Mouse (Mus musculus): ENCODE measurements around the gene Tppp. TPM values are rescaled to one million over a fixed set of nuclear protein-coding genes. Genes with fewer than 3 reads are reported as not detected.
"Not testable (repeated sequence)": the region's sequence is repeated elsewhere in the genome, so short reads cannot be mapped to it uniquely, and the experiment has no call there.

Tppp gene
- polyA plus RNA-seq, 1 experiment from 2014 or later, result 7.3 TPM

DNA sequence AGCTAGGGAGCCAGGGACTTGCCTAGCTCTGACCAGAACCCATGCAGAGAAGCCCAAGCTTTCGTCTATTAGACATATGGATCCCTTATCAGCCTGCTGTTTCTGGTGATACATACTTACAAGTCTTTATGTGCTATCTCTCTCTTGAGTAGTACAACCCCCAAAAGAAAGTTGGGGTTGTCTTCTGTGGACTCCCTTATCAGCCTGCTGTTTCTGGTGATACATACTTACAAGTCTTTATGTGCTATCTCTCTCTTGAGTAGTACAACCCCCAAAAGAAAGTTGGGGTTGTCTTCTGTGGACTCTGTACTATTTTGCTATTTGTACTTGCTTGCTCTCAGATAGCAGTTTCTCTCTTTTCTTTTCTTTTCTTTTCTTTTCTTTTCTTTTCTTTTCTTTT is 62.0 kb downstream of the Tppp start:
- WGBS, result 82% methylated on average over 1 of the region's 1 CpGs
- not testable (repeated sequence) for H3K4me1 ChIP-seq (replicated peaks); H3K27me3 ChIP-seq; H3K9me3 ChIP-seq; H3K27ac ChIP-seq; H3K4me2 ChIP-seq; H3K9ac ChIP-seq; H3K36me3 ChIP-seq; H3K4me3 ChIP-seq; ATAC-seq (ENCODE audit: low FRiP score)

DNA sequence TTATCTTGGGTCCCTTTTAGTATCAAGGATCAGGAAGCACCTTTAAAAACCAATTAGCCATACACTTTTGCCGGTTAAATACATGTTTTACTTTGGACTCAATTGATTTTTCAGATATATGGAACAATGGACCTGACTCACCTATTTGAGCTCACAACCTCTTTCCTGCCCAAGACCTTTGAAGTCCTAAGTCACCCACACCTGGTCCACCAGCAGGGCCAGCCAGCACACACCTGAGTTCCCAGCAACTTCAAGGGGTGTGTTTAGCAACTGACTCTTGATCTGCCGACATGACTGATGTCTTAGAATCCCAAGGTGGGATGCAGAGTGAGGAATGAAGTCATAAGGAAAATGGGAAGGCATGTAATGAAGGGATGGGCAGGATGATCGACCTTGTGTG is 62.5 kb downstream of the Tppp start:
- 78% methylated on average over 3 of the region's 3 CpGs for WGBS
- H3K36me3 ChIP-seq, result no peaks in the 10 kb centered on the region
- no peaks in the 10 kb centered on the region for H3K9me3 ChIP-seq
- H3K27me3 ChIP-seq, result 0 out of 2 replicates have a peak, but pooled peaks cover 3% of the 10 kb centered on the region
- no peak overlapping the region for H3K27ac ChIP-seq
- no peak for ATAC-seq (ENCODE audit: low FRiP score)
- no peak overlapping the region for H3K9ac ChIP-seq
- no peak overlapping the region for H3K4me3 ChIP-seq
- H3K4me1 ChIP-seq (replicated peaks), result no peaks in the 10 kb centered on the region
- no peak overlapping the region for H3K4me2 ChIP-seq

DNA sequence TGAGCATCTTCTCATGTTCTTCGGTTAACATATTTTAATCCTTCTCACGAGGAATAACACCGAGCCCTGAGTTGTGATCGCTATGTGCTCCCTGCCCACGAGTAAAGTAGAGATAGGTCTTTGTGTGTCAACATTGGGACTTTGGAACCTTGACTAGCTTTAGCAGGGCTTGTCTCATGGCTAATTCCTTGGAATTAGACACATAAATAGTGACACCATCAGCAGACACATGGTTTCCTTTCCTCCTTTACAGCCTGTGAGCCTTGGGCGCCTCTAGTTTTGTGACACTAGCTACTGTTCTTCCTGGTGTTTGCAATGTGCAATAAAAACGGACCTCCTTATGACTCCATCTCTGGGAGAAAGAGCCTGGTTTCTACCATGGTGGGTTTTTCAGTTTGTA is 64.2 kb downstream of the Tppp start:
- Histone ChIP-seq H3K27ac (no peak overlapping the region), H3K4me1 (replicated peaks) (no peaks in the 10 kb centered on the region), H3K9ac (no peak overlapping the region), H3K9me3 (no peaks in the 10 kb centered on the region), H3K4me3 (no peak overlapping the region), H3K27me3 (0 out of 2 replicates have a peak, but pooled peaks cover 3% of the 10 kb centered on the region), H3K4me2 (no peak overlapping the region), H3K36me3 (no peaks in the 10 kb centered on the region)
- WGBS, result 94% methylated on average over 7 of the region's 7 CpGs
- ATAC-seq (ENCODE audit: low FRiP score), result no peak

Other genes with a start within 250 kb of the Tppp start
- 9.5 and 9.7 TPM in 2 replicates for gene Nkd2, start 161.8 kb upstream of the Tppp start, polyA plus RNA-seq (2015; fragmentation: Nextera tagmentation; extraction: Ambion mirVana)
- gene Trip13, start 71.6 kb upstream of the Tppp start, polyA plus RNA-seq (2015; fragmentation: Nextera tagmentation; extraction: Ambion mirVana), result 14.0 and 15.2 TPM in 2 replicates
- gene Brd9, start 71.6 kb upstream of the Tppp start, polyA plus RNA-seq (2015; fragmentation: Nextera tagmentation; extraction: Ambion mirVana), result 98.9 and 105 TPM in 2 replicates
- not detected in 2 replicates for gene Zdhhc11, start 45.6 kb upstream of the Tppp start, polyA plus RNA-seq (2015; fragmentation: Nextera tagmentation; extraction: Ambion mirVana)
- 10.0 and 12.0 TPM in 2 replicates for gene Cep72, start 52.9 kb downstream of the Tppp start, polyA plus RNA-seq (2015; fragmentation: Nextera tagmentation; extraction: Ambion mirVana)
- gene Slc9a3, start 112.0 kb downstream of the Tppp start, polyA plus RNA-seq (2015; fragmentation: Nextera tagmentation; extraction: Ambion mirVana), result 0.04 TPM in 2 replicates
- gene Exoc3, start 199.3 kb downstream of the Tppp start, polyA plus RNA-seq (2015; fragmentation: Nextera tagmentation; extraction: Ambion mirVana), result 113 and 114 TPM in 2 replicates